Mouse (Mus musculus) kidney, embryonic 14.5 days (tissue): ENCODE measurements around the gene Pik3cb. TPM values are rescaled to one million over a fixed set of nuclear protein-coding genes. Genes with fewer than 3 reads are reported as not detected.

Experiments
- ATAC-seq: fragments of 200-750 bp; cut with Nextera tagmentation; 2 replicates; pipeline ENCODE4 v1.8.0; 2017; ENCODE audit warnings: moderate number of reproducible peaks, mild to moderate bottlenecking, moderate TSS enrichment, moderate library complexity; ENCODE audit not compliant: low FRiP score, low TSS enrichment
- H3K27ac ChIP-seq: fragments of 300-500 bp; sonication (generic); 2 replicates; pipeline ENCODE4 v1.5.1; 2014; ENCODE audit warnings: low read depth, mild to moderate bottlenecking, low read length, moderate library complexity, mixed read lengths
- H3K27me3 ChIP-seq: fragments of 300-500 bp; sonication (generic); 2 replicates; pipeline ENCODE4 v1.6.1; 2014; ENCODE audit warnings: mild to moderate bottlenecking, low read length; ENCODE audit not compliant: control insufficient read depth, insufficient read depth
- H3K36me3 ChIP-seq: fragments of 300-500 bp; sonication (generic); 2 replicates; pipeline ENCODE4 v1.6.1; 2014; ENCODE audit warnings: low read length, mixed read lengths; ENCODE audit not compliant: control insufficient read depth, insufficient read depth
- H3K4me1 ChIP-seq: fragments of 300-500 bp; sonication (generic); 2 replicates; pipeline ENCODE4 v1.6.1; 2014; ENCODE audit warnings: low read length, mixed read lengths; ENCODE audit not compliant: control insufficient read depth, insufficient read depth
- H3K4me2 ChIP-seq: fragments of 300-500 bp; sonication (generic); replicated peaks from 2 replicates; pipeline ENCODE4 v1.6.1; 2014; ENCODE audit warnings: low read depth, mild to moderate bottlenecking, low read length
- H3K4me3 ChIP-seq: fragments of 300-500 bp; sonication (generic); 2 replicates; pipeline ENCODE4 v1.5.1; 2014; ENCODE audit warnings: mild to moderate bottlenecking, low read length
- H3K9ac ChIP-seq: fragments of 300-500 bp; sonication (generic); 2 replicates; pipeline ENCODE4 v1.6.1; 2014; ENCODE audit warnings: low read depth, mild to moderate bottlenecking, low read length, moderate library complexity
- H3K9me3 ChIP-seq: fragments of 300-500 bp; sonication (generic); 2 replicates; pipeline ENCODE4 v1.6.1; 2016; ENCODE audit warnings: low read length; ENCODE audit not compliant: control insufficient read depth
- WGBS: fragments of 180-500 bp; shearing (Covaris S2); extraction: QIAGEN DNeasy Blood & Tissue Kit; methylation state at CpG from one replicate; pipeline ENCODE4 v1.1.7; 2014; 5-methylcytosine and 5-hydroxymethylcytosine counted together
- polyA plus RNA-seq: library from polyadenylated mRNA; unstranded; fragments of >200 nt; fragmentation: Nextera tagmentation; extraction: Ambion mirVana; gene quantifications from 2 replicates; pipeline ENCODE4 v1.2.1, GENCODE M21; 2014

Gene Pik3cb
- polyA plus RNA-seq, 1 experiment from 2014 or later, result 1.0 TPM

DNA sequence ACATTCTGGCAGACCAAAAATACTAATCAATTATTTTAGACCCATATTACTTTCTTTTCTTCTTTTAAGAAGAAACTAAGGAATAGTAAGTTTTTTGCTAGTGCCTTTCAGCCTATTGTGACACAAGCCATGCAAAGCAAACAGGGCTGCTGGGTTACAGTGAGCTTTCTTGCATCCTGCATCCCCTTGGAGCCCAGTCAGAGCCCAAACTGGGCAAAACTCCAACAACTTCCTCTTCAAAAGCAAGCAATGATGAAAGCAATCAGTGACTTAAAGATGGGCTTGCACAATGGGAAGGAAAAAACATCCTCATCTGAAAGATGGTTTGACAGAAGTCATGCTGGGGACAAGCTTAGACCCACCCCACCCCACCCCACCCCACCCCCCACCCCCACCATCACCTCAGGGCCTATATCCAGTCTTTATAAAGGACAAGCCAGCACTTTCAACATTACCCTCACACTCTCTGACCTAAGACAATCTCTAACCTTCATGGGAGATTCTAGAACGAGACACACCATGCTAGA is 91.6 kb downstream of the Pik3cb start:
- 75% methylated on average over 1 of the region's 1 CpGs for WGBS
- H3K27ac ChIP-seq, result no peak overlapping the region
- H3K4me3 ChIP-seq, result no peak overlapping the region
- no peak for ATAC-seq
- no peaks in the 10 kb centered on the region for H3K4me1 ChIP-seq
- no peaks in the 10 kb centered on the region for H3K27me3 ChIP-seq
- H3K9ac ChIP-seq, result no peak overlapping the region
- no peak overlapping the region for H3K4me2 ChIP-seq
- H3K9me3 ChIP-seq, result no peaks in the 10 kb centered on the region
- no peaks in the 10 kb centered on the region for H3K36me3 ChIP-seq

DNA sequence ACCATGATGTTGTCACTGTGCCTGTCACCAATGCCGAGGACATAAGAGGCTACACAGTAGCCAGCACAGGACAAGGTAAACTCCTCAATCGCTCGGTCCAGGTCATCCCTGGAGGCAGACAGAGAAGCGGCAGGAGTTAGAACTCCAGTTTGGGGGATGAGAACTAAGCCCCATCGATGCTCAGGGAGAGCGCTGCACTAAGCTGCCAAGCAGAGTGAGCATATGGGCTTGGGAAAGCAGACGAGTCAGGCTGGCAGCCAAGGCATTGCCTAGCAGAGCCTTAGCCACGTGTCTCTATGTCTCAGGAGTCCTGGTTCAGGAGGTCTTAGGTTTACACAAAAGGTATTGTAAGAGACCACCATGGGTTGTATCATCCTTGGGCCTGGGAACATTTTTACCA is 95.7 kb downstream of the Pik3cb start:
- Histone ChIP-seq H3K4me1 (no peaks in the 10 kb centered on the region), H3K9ac (no peak overlapping the region), H3K27ac (no peak overlapping the region), H3K4me3 (no peak overlapping the region), H3K36me3 (no peaks in the 10 kb centered on the region), H3K9me3 (no peaks in the 10 kb centered on the region), H3K27me3 (no peaks in the 10 kb centered on the region), H3K4me2 (no peak overlapping the region)
- ATAC-seq, result no peak
- WGBS, result 92% methylated on average over 8 of the region's 8 CpGs

DNA sequence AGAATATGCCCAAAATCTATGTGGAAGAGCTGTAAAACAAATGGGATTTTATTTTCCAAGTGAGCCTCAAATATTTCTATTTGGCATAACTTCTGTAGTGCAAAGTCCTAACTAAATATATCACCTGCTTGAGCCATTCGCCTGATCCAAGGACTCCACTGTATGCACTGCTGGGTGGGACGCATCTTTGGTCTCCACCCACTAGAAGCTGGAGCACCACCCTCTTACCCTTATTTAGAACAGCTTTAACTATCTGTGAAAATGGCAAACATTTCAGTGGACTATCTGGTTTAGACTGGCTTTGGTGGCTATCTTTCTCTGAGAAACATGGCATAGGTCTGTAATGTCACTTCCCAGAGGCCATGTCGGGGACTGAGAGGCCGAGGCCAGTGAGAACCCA is 97.8 kb downstream of the Pik3cb start:
- no peak overlapping the region for H3K4me2 ChIP-seq
- 91% methylated on average over 4 of the region's 4 CpGs for WGBS
- no peak overlapping the region for H3K4me3 ChIP-seq
- ATAC-seq, result no peak
- no peaks in the 10 kb centered on the region for H3K36me3 ChIP-seq
- no peaks in the 10 kb centered on the region for H3K4me1 ChIP-seq
- no peaks in the 10 kb centered on the region for H3K9me3 ChIP-seq
- H3K9ac ChIP-seq, result no peak overlapping the region
- H3K27ac ChIP-seq, result no peak overlapping the region
- no peaks in the 10 kb centered on the region for H3K27me3 ChIP-seq

DNA sequence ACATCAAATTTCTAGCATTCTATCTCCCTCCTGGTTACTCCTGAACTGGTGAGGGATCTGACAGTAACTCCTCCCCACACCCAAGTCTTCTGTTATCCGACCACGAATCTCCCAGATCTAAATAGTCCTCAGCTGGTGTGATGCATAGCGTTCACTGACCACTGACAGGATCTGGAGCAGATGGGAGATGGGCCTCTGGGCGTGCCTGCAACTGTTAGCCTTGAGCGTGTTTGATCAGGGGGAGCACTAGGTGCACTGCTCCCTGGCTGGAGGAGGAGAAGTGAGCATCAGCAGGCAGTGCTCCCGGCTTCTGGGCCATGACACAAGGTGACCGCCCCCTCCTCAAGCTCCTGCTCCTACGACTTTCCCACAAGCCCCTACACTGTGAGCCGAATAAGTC is 98.4 kb downstream of the Pik3cb start:
- Histone ChIP-seq H3K27me3 (no peaks in the 10 kb centered on the region), H3K9ac (no peak overlapping the region), H3K4me1 (no peaks in the 10 kb centered on the region), H3K27ac (no peak overlapping the region), H3K4me3 (no peak overlapping the region), H3K4me2 (no peak overlapping the region), H3K36me3 (no peaks in the 10 kb centered on the region), H3K9me3 (no peaks in the 10 kb centered on the region)
- WGBS, result 72% methylated on average over 9 of the region's 9 CpGs
- ATAC-seq, result no peak

DNA sequence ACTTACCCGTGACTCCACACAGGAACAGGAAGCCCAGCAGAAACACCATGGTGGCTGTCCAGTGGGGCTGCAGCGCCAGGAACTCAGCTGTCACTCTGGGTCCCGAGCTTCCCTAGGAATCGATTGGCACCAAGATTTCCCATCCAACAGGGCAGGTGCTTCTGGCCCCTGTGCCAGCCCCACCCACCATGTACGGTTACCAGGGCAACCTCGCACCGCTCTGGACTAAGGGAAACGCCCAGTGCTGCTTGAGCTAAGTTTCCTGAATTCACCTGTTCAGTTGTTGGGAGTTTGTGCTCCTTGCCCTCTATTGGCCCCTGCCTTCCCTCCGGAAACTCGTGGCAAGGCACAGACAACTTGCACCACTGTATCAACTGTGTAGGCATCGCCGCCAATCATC is 104.8 kb downstream of the Pik3cb start, which contains the start of gene Gm1123:
Gene Gm1123, minus strand, starts transcription at position 141 of the 400 bp plus-strand sequence.
- Histone ChIP-seq H3K27me3 (no peaks in the 10 kb centered on the region), H3K27ac (no peak within 1 kb of the TSS), H3K9ac (no peak within 1 kb of the TSS), H3K36me3 (no peaks in the 10 kb centered on the region), H3K4me3 (no peak within 1 kb of the TSS), H3K4me1 (no peaks in the 10 kb centered on the region), H3K4me2 (no peak within 1 kb of the TSS), H3K9me3 (no peaks in the 10 kb centered on the region)
- ATAC-seq, result no peak
- 84% methylated on average over 12 of the region's 12 CpGs for WGBS

DNA sequence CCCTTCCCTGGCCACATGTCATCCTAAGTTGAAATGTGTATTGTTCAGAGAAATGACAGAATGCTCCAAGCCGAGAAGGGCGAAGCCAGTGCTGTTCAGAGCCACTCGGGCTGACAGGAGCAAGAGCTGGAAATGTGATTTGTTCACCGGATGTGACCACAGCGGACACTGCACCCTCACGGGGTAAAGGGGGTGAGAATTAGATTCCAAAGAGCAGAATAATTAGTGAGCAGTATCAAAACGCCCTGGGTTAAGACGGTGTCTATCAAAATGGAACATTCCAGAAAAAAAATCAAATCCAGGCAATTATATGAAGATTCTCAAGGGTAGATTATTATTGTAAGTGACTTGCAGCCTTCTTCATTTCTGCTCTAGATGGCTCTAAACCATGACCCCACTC is 106.3 kb downstream of the Pik3cb start:
- ATAC-seq, result no peak
- H3K9me3 ChIP-seq, result no peaks in the 10 kb centered on the region
- no peaks in the 10 kb centered on the region for H3K27me3 ChIP-seq
- H3K36me3 ChIP-seq, result no peaks in the 10 kb centered on the region
- WGBS, result 84% methylated on average over 8 of the region's 8 CpGs
- no peaks in the 10 kb centered on the region for H3K4me1 ChIP-seq
- H3K9ac ChIP-seq, result no peak overlapping the region
- no peak overlapping the region for H3K4me3 ChIP-seq
- no peak overlapping the region for H3K4me2 ChIP-seq
- H3K27ac ChIP-seq, result no peak overlapping the region

DNA sequence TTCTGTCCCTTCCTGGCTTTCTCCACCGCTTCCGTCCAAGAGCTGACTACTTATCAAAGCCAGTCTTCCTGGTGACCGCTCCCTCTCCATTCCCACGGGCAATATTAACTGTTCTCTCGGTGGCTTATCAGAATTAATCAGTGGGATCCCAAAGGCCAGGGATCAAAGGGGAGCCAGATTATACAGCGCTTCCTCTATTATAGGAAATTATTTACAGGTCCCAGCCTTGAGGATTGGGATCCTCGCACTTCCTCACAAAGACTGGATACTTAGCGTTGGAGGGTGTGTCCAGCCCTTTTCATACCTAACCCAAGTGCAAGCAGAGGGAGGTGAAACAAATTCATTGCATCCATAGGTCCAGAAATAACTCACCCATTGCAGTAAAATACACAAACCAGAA is 108.4 kb downstream of the Pik3cb start:
- ATAC-seq, result no peak
- 69% methylated on average over 8 of the region's 8 CpGs for WGBS
- H3K4me2 ChIP-seq, result no peak overlapping the region
- no peaks in the 10 kb centered on the region for H3K9me3 ChIP-seq
- no peak overlapping the region for H3K9ac ChIP-seq
- H3K27me3 ChIP-seq, result no peaks in the 10 kb centered on the region
- H3K36me3 ChIP-seq, result no peaks in the 10 kb centered on the region
- no peaks in the 10 kb centered on the region for H3K4me1 ChIP-seq
- no peak overlapping the region for H3K27ac ChIP-seq
- no peak overlapping the region for H3K4me3 ChIP-seq

DNA sequence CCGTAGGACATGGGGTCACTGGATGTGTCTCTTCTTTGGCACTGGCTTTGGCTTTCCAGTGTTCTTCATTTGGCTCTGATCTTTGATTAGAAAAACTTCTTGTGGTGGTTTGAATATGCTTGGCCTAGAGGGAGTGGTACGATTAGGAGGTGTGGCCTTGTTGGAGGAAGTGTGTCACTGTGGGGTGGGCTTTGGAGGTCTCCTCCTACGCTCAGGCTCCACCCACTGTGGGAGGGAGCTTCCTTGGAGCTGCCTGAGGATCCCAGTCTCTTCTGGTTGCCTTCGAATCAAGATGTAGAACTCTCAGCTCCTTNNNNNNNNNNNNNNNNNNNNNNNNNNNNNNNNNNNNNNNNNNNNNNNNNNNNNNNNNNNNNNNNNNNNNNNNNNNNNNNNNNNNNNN is 118.7 kb downstream of the Pik3cb start:
- Histone ChIP-seq H3K27ac (no peak overlapping the region), H3K4me2 (no peak overlapping the region), H3K4me1 (no peaks in the 10 kb centered on the region), H3K27me3 (no peaks in the 10 kb centered on the region), H3K36me3 (no peaks in the 10 kb centered on the region), H3K9me3 (no peaks in the 10 kb centered on the region), H3K9ac (no peak overlapping the region), H3K4me3 (no peak overlapping the region)
- 87% methylated on average over 4 of the region's 4 CpGs for WGBS
- no peak for ATAC-seq

DNA sequence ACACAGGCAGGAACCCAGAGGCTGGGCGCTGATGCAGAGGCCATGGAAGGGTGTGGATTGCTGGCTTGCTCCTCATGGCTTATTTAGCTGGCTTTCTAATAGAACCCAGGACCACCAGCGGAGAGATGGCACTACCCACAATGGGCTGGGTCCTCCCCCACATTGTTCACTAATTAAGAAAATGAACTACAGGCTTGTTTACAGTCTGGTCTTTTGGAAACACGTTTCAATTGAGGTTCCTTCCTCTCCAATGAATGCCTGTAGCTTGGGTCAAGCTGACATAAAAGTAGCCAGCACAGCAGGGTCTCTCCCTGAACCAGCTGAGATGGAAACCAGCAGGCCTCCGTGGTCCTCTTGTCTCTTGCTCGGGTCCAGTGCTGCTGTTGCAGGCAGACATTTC is 119.3 kb downstream of the Pik3cb start:
- WGBS, result 49% methylated on average over 5 of the region's 5 CpGs
- no peak overlapping the region for H3K27ac ChIP-seq
- H3K9me3 ChIP-seq, result no peaks in the 10 kb centered on the region
- H3K4me2 ChIP-seq, result no peak overlapping the region
- H3K36me3 ChIP-seq, result no peaks in the 10 kb centered on the region
- no peak overlapping the region for H3K4me3 ChIP-seq
- no peaks in the 10 kb centered on the region for H3K4me1 ChIP-seq
- H3K9ac ChIP-seq, result no peak overlapping the region
- no peak for ATAC-seq
- H3K27me3 ChIP-seq, result no peaks in the 10 kb centered on the region
